Mouse (Mus musculus): ENCODE measurements around the gene Prune1. TPM values are rescaled to one million over a fixed set of nuclear protein-coding genes. Genes with fewer than 3 reads are reported as not detected.
A peak's percentile ranks its signal among the peaks of the same experiment; 100 is the strongest.

The Prune1 gene
- 47.2 and 59.0 TPM in 2 replicates for total RNA-seq (2014; rRNA removed)
- polyA plus RNA-seq (2015; fragmentation: Nextera tagmentation; extraction: Ambion mirVana) = 51.4 and 60.4 TPM in 2 replicates

GRCm38 (mm10) chr3:95281216-95282126 lies at the start of gene Prune1, which contains the start of gene Mindy1:
Gene Prune1, minus strand, starts transcription at chr3:95282076.
Gene Mindy1, plus strand, starts transcription at chr3:95281345.
- peak; percentile 57 for TF ChIP-seq CTCF (IDR thresholded peaks at IDR 0.05; ENCODE audit: low read depth)
- H3K4me2 ChIP-seq (ENCODE audit: low read depth) = peak within 1 kb of the TSS; percentile 81
- H3K9me3 ChIP-seq (ENCODE audit: low read length) = no peaks in the 10 kb centered on the region
- peak within 1 kb of the TSS; percentile 66 for H3K4me3 ChIP-seq (ENCODE audit: low read depth, low read length)
- H3K4me1 ChIP-seq (ENCODE audit: insufficient read depth) = peaks cover 11% of the 10 kb centered on the region
- H3K27me3 ChIP-seq (ENCODE audit: insufficient read depth, low read length) = no peaks in the 10 kb centered on the region
- H3K9ac ChIP-seq = peak within 1 kb of the TSS; percentile 88
- H3K27ac ChIP-seq (ENCODE audit: low read depth, low read length) = peak within 1 kb of the TSS; percentile 83
- ATAC-seq (peak; percentile 96), DNase-seq (peak; percentile 98)
- under 1% methylated on average over 53 of the region's 53 CpGs for WGBS
- no peaks in the 10 kb centered on the region for H3K36me3 ChIP-seq (ENCODE audit: insufficient read depth)

- H3K4me1 ChIP-seq (ENCODE audit: insufficient read depth) = no peaks in the 10 kb centered on the region
- no peak overlapping the region for H3K4me3 ChIP-seq (ENCODE audit: low read depth, low read length)
- H3K9me3 ChIP-seq (ENCODE audit: low read length) = no peaks in the 10 kb centered on the region
- 90% methylated on average over 1 of the region's 1 CpGs for WGBS
- peaks cover 77% of the 10 kb centered on the region for H3K36me3 ChIP-seq (ENCODE audit: insufficient read depth)
- H3K27me3 ChIP-seq (ENCODE audit: insufficient read depth, low read length) = no peaks in the 10 kb centered on the region
- TF ChIP-seq CTCF (IDR thresholded peaks at IDR 0.05; ENCODE audit: low read depth) = no peak
- DNase-seq = no peak
- no peak overlapping the region for H3K27ac ChIP-seq (ENCODE audit: low read depth, low read length)
- no peak overlapping the region for H3K9ac ChIP-seq
- H3K4me2 ChIP-seq (ENCODE audit: low read depth) = no peak overlapping the region
- no peak for ATAC-seq
Observed at GRCm38 (mm10) chr3:95331528-95331927, 49.7 kb upstream of the Prune1 start.

- Histone ChIP-seq H3K4me2 (ENCODE audit: low read depth) (no peak overlapping the region), H3K9ac (no peak overlapping the region), H3K27me3 (ENCODE audit: insufficient read depth, low read length) (no peaks in the 10 kb centered on the region), H3K27ac (ENCODE audit: low read depth, low read length) (no peak overlapping the region), H3K4me1 (ENCODE audit: insufficient read depth) (no peaks in the 10 kb centered on the region), H3K36me3 (ENCODE audit: insufficient read depth) (peaks cover 90% of the 10 kb centered on the region), H3K9me3 (ENCODE audit: low read length) (no peaks in the 10 kb centered on the region), H3K4me3 (ENCODE audit: low read depth, low read length) (no peak overlapping the region)
- ATAC-seq (no peak), DNase-seq (no peak)
- TF ChIP-seq CTCF (IDR thresholded peaks at IDR 0.05; ENCODE audit: low read depth) = no peak
- 85% methylated on average over 1 of the region's 1 CpGs for WGBS
Observed at GRCm38 (mm10) chr3:95328803-95329404, 47.0 kb upstream of the Prune1 start.

GRCm38 (mm10) chr3:95324454-95325144 lies 42.7 kb upstream of the Prune1 start:
- H3K4me2 ChIP-seq (ENCODE audit: low read depth) = no peak overlapping the region
- no peak overlapping the region for H3K9ac ChIP-seq
- H3K36me3 ChIP-seq (ENCODE audit: insufficient read depth) = peaks cover 98% of the 10 kb centered on the region
- no peak overlapping the region for H3K4me3 ChIP-seq (ENCODE audit: low read depth, low read length)
- ATAC-seq (no peak), DNase-seq (no peak)
- WGBS = 94% methylated on average over 6 of the region's 6 CpGs
- peak; percentile 34 for TF ChIP-seq CTCF (IDR thresholded peaks at IDR 0.05; ENCODE audit: low read depth)
- no peaks in the 10 kb centered on the region for H3K9me3 ChIP-seq (ENCODE audit: low read length)
- H3K27ac ChIP-seq (ENCODE audit: low read depth, low read length) = no peak overlapping the region
- no peaks in the 10 kb centered on the region for H3K4me1 ChIP-seq (ENCODE audit: insufficient read depth)
- no peaks in the 10 kb centered on the region for H3K27me3 ChIP-seq (ENCODE audit: insufficient read depth, low read length)

GRCm38 (mm10) chr3:95323429-95323828 lies 41.6 kb upstream of the Prune1 start:
- no peak overlapping the region for H3K4me3 ChIP-seq (ENCODE audit: low read depth, low read length)
- H3K4me1 ChIP-seq (ENCODE audit: insufficient read depth) = no peaks in the 10 kb centered on the region
- no peak for TF ChIP-seq CTCF (IDR thresholded peaks at IDR 0.05; ENCODE audit: low read depth)
- no peak overlapping the region for H3K27ac ChIP-seq (ENCODE audit: low read depth, low read length)
- ATAC-seq (no peak), DNase-seq (no peak)
- no peaks in the 10 kb centered on the region for H3K9me3 ChIP-seq (ENCODE audit: low read length)
- H3K4me2 ChIP-seq (ENCODE audit: low read depth) = no peak overlapping the region
- H3K9ac ChIP-seq = no peak overlapping the region
- H3K36me3 ChIP-seq (ENCODE audit: insufficient read depth) = peaks cover 87% of the 10 kb centered on the region
- WGBS = 96% methylated on average over 3 of the region's 3 CpGs
- H3K27me3 ChIP-seq (ENCODE audit: insufficient read depth, low read length) = no peaks in the 10 kb centered on the region

GRCm38 (mm10) chr3:95319701-95320625 lies 38.1 kb upstream of the Prune1 start:
- DNase-seq (no peak), ATAC-seq (no peak)
- H3K4me3 ChIP-seq (ENCODE audit: low read depth, low read length) = no peak overlapping the region
- TF ChIP-seq CTCF (IDR thresholded peaks at IDR 0.05; ENCODE audit: low read depth) = no peak
- H3K4me1 ChIP-seq (ENCODE audit: insufficient read depth) = peaks cover 13% of the 10 kb centered on the region
- H3K9ac ChIP-seq = no peak overlapping the region
- no peaks in the 10 kb centered on the region for H3K9me3 ChIP-seq (ENCODE audit: low read length)
- no peaks in the 10 kb centered on the region for H3K27me3 ChIP-seq (ENCODE audit: insufficient read depth, low read length)
- H3K27ac ChIP-seq (ENCODE audit: low read depth, low read length) = no peak overlapping the region
- no peak overlapping the region for H3K4me2 ChIP-seq (ENCODE audit: low read depth)
- 71% methylated on average over 12 of the region's 12 CpGs for WGBS
- H3K36me3 ChIP-seq (ENCODE audit: insufficient read depth) = peaks cover 53% of the 10 kb centered on the region

Measured in forebrain, postnatal 0 days (tissue).